Mouse (Mus musculus) midbrain, postnatal 0 days (tissue): ENCODE measurements around the gene Lrrn3. TPM values are rescaled to one million over a fixed set of nuclear protein-coding genes. Genes with fewer than 3 reads are reported as not detected.

ENCODE experiments used
- ATAC-seq: fragments of 200-750 bp; cut with Nextera tagmentation; 2 replicates; pipeline ENCODE4 v1.8.0; 2017; ENCODE audit warnings: moderate number of reproducible peaks, mild to moderate bottlenecking, moderate TSS enrichment, moderate library complexity; ENCODE audit not compliant: low FRiP score
- DNase-seq: peaks from one replicate; pipeline ENCODE4 v3.0.0-alpha.2; 2015; ENCODE audit warnings: low spot score
- H3K27ac ChIP-seq: fragments of 300-500 bp; sonication (generic); 2 replicates; pipeline ENCODE4 v1.5.1; 2014; ENCODE audit warnings: low read depth, mild to moderate bottlenecking, low read length, mixed read lengths
- H3K27me3 ChIP-seq: fragments of 300-500 bp; sonication (generic); 2 replicates; pipeline ENCODE4 v1.6.1; 2014; ENCODE audit warnings: low read length, control low read depth, mixed read lengths; ENCODE audit not compliant: insufficient read depth
- H3K36me3 ChIP-seq: fragments of 300-500 bp; sonication (generic); 2 replicates; pipeline ENCODE4 v1.6.1; 2014; ENCODE audit warnings: low read length, control low read depth, mixed read lengths; ENCODE audit not compliant: insufficient read depth
- H3K4me1 ChIP-seq: fragments of 300-500 bp; sonication (generic); 2 replicates; pipeline ENCODE4 v1.6.1; 2014; ENCODE audit warnings: mild to moderate bottlenecking, control low read depth, antibody characterized with exemption, low read length, mixed read lengths; ENCODE audit not compliant: insufficient read depth
- H3K4me2 ChIP-seq: fragments of 300-500 bp; sonication (generic); 2 replicates; pipeline ENCODE4 v1.6.1; 2014; ENCODE audit warnings: low read depth, mild to moderate bottlenecking, low read length, mixed read lengths; ENCODE audit not compliant: poor library complexity, severe bottlenecking
- H3K4me3 ChIP-seq: fragments of 300-500 bp; sonication (generic); 2 replicates; pipeline ENCODE4 v1.5.1; 2014; ENCODE audit warnings: low read depth, mild to moderate bottlenecking, low read length, moderate library complexity
- H3K9ac ChIP-seq: fragments of 300-500 bp; sonication (generic); replicated peaks from 2 replicates; pipeline ENCODE4 v1.6.1; 2014; ENCODE audit warnings: mild to moderate bottlenecking, low read length, moderate library complexity, mixed read lengths; ENCODE audit not compliant: poor library complexity, severe bottlenecking
- H3K9me3 ChIP-seq: fragments of 300-500 bp; sonication (generic); 2 replicates; pipeline ENCODE4 v1.6.1; 2016; ENCODE audit warnings: low read length, control low read depth
- CTCF ChIP-seq: IDR thresholded peaks from 2 replicates; pipeline ENCODE4 v1.5.1; 2016; ENCODE audit warnings: antibody characterized with exemption, mild to moderate bottlenecking
- WGBS: fragments of 180-500 bp; shearing (Covaris S2); extraction: QIAGEN DNeasy Blood & Tissue Kit; methylation state at CpG from one replicate; pipeline ENCODE4 v1.1.7; 2014; 5-methylcytosine and 5-hydroxymethylcytosine counted together
- polyA plus RNA-seq: library from polyadenylated mRNA; unstranded; fragments of >200 nt; fragmentation: Nextera tagmentation; extraction: Ambion mirVana; gene quantifications from 2 replicates; pipeline ENCODE4 v1.2.1, GENCODE M21; 2015
- total RNA-seq: library from RNA; depleted of rRNA; stranded (reverse); fragments of >200 nt; gene quantifications from 2 replicates; pipeline ENCODE4 v1.2.3, GENCODE M21; 2014

The Lrrn3 gene
- total and polyA plus RNA-seq, 2 experiments from 2014 or later = 84.4 to 101 TPM

- no peak for TF ChIP-seq CTCF
- DNase-seq (no peak), ATAC-seq (no peak)
- H3K9ac ChIP-seq = no peak overlapping the region
- H3K4me3 ChIP-seq = no peak overlapping the region
- H3K36me3 ChIP-seq = no peaks in the 10 kb centered on the region
- no peak overlapping the region for H3K4me2 ChIP-seq
- no peaks in the 10 kb centered on the region for H3K9me3 ChIP-seq
- no peaks in the 10 kb centered on the region for H3K27me3 ChIP-seq
- H3K27ac ChIP-seq = no peak overlapping the region
- WGBS = 75% methylated on average over 3 of the region's 3 CpGs
- H3K4me1 ChIP-seq = no peaks in the 10 kb centered on the region
Measured at GRCm38 (mm10) chr12:41510588-41510987, 24.4 kb upstream of the Lrrn3 start.

DNA sequence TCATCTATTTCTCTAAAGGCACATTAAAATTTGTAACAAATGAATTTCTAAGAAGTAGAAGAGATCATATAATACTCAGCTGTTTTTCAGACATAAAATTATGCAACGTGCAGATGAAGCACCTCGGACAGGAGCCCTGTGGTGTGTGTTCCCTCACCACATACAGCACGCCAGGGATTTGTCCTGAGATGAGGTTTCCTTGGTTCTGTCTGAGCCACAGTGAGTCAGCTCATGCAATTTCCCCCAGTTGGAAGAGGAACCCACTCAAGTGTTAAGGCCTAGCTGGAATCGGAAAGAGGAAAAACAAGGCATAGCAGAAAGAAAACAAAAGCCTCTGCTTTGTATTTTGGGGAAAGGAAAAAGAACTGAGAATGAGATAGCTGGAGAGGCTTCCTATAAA lies 22.4 kb upstream of the Lrrn3 start:
- H3K27me3 ChIP-seq = no peaks in the 10 kb centered on the region
- TF ChIP-seq CTCF = no peak
- no peak overlapping the region for H3K27ac ChIP-seq
- no peak overlapping the region for H3K4me3 ChIP-seq
- H3K4me2 ChIP-seq = no peak overlapping the region
- ATAC-seq (no peak), DNase-seq (no peak)
- no peak overlapping the region for H3K9ac ChIP-seq
- WGBS = 85% methylated on average over 4 of the region's 4 CpGs
- H3K9me3 ChIP-seq = no peaks in the 10 kb centered on the region
- H3K4me1 ChIP-seq = no peaks in the 10 kb centered on the region
- H3K36me3 ChIP-seq = no peaks in the 10 kb centered on the region

- Histone ChIP-seq H3K4me3 (no peak overlapping the region), H3K36me3 (no peaks in the 10 kb centered on the region), H3K27ac (no peak overlapping the region), H3K27me3 (no peaks in the 10 kb centered on the region), H3K4me2 (no peak overlapping the region), H3K9ac (no peak overlapping the region), H3K9me3 (no peaks in the 10 kb centered on the region), H3K4me1 (no peaks in the 10 kb centered on the region)
- no peak for DNase-seq
- no peak for ATAC-seq
- 88% methylated on average over 9 of the region's 9 CpGs for WGBS
- no peak for TF ChIP-seq CTCF
Measured at GRCm38 (mm10) chr12:41500049-41500820, 14.0 kb upstream of the Lrrn3 start.

DNA sequence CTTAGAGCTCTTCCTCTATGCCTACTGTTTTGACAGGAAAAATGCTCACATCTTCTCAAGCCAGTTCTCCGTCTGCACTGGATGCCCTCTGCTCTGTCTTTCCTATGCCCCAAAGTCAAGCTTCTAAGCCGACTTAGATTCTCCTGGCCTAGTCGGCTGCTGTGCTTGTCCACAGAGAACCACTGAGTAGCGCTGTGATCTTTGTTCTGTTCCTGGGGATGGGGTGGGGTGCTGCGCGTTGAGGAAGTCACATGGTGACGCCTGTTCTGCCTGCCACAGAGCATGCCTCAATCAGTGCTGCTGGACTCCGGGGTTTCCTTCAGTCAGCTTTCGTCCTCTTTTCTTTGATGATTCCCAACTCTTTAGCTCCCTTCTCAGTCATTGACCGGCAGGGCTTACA lies 8.4 kb upstream of the Lrrn3 start:
- Histone ChIP-seq H3K27ac (no peak overlapping the region), H3K27me3 (no peaks in the 10 kb centered on the region), H3K9me3 (no peaks in the 10 kb centered on the region), H3K36me3 (no peaks in the 10 kb centered on the region), H3K4me3 (no peak overlapping the region), H3K9ac (no peak overlapping the region), H3K4me2 (no peak overlapping the region), H3K4me1 (no peaks in the 10 kb centered on the region)
- 44% methylated on average over 10 of the region's 10 CpGs for WGBS
- ATAC-seq = no peak
- peak; percentile 42 for TF ChIP-seq CTCF
- peak; percentile 12 for DNase-seq

DNA sequence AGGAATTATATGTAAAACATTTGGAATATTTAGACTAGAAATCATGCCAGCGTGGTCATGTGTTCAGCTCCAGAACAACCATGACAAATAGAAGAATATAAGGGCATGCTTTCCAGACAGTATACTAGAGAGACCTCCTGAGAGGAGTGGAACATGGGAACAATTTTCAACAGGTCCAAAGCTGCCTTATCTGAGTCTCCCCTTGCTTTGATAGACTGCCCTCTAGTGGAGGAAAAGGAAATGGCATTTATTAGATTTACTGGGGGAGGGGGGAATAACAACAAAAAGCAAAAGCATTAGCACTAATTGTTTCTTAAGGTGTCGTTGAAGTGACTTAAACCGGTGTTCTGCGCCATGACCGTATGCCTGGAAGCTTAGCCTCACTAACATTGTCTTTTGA lies 774 bp upstream of the Lrrn3 start:
- no peaks in the 10 kb centered on the region for H3K27me3 ChIP-seq
- H3K4me3 ChIP-seq = no peak overlapping the region
- peak; percentile 84 for DNase-seq
- H3K9me3 ChIP-seq = no peaks in the 10 kb centered on the region
- 0 out of 2 replicates have a peak overlapping the region, but pooled peaks have one; percentile 57 for H3K4me2 ChIP-seq
- H3K27ac ChIP-seq = no peak overlapping the region
- WGBS = 30% methylated on average over 5 of the region's 5 CpGs
- no peak for ATAC-seq
- H3K4me1 ChIP-seq = no peaks in the 10 kb centered on the region
- H3K9ac ChIP-seq = no peak overlapping the region
- H3K36me3 ChIP-seq = no peaks in the 10 kb centered on the region
- TF ChIP-seq CTCF = peak; percentile 98

DNA sequence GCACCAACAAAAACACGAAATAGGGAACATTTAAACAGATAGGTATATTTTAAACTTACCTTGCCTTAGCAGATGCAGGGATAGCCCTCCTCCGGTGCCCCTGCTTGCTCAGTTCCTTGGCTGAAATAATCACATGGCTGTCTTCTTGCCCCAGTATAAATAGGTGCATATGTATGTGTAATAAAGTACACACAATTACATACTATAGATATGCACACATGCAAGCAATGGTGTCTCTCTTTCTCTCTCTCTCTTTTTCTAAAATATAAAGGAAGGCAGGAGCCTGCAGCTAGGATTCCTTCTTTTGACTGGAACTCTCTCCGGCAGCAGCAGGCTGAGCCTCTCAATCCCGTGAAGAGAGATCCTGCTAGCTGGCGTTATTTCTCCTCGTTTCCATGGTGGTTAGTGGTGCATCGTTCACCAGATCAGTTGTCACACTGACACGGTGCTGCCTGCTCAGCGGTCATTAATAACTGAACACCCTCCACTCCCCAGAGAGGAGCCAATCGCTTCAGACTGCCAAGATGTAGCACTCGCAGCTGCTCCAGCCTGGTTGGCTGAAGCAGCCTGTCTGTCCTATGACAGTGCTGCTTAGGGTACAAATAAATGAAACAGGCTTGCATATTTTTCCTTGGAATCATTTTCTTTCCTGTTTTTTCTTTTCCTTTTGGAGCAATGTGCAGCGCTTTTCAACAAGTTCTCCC lies 567 bp downstream of the Lrrn3 start:
- no peaks in the 10 kb centered on the region for H3K9me3 ChIP-seq
- peak overlapping the region; percentile 80 for H3K27ac ChIP-seq
- DNase-seq (peak; percentile 96), ATAC-seq (peak; percentile 92)
- H3K4me1 ChIP-seq = peaks cover 3% of the 10 kb centered on the region; the same call in 1 of the 2 replicates
- 5% methylated on average over 12 of the region's 12 CpGs for WGBS
- no peaks in the 10 kb centered on the region for H3K36me3 ChIP-seq
- H3K9ac ChIP-seq = peak overlapping the region; percentile 69
- no peaks in the 10 kb centered on the region for H3K27me3 ChIP-seq
- peak overlapping the region; percentile 53 for H3K4me3 ChIP-seq
- no peak for TF ChIP-seq CTCF
- H3K4me2 ChIP-seq = peak overlapping the region; percentile 57
